Comparison of ENCODE assay signal across 11 mouse cellular contexts in genomic region chr5:90149611-90150532, GRCm38 (mm10).
A peak's percentile ranks its signal among the peaks of the same experiment; 100 is the strongest.
DNase-seq lines count a peak whose midpoint lies in the region; ATAC-seq and TF ChIP-seq lines count a peak whose summit lies in the region.
"Had no signal": no experiment of that assay in that cellular context is flagged by ENCODE, and none has a peak within 500 bp of the region (broad histone marks: within the 10 kb centered on the region; RNA-seq: fewer than 3 reads in every experiment).

No protein-coding gene starts in this region.

- TF ChIP-seq CTCF in lung, embryonic 14.5 days (IDR thresholded peaks at IDR 0.05; ENCODE audit: low read depth), result no peak

- no peaks in the 10 kb centered on the region for H3K36me3 ChIP-seq in forebrain, embryonic 14.5 days (ENCODE audit: control insufficient read depth, insufficient read depth, low read length)
- H3K36me3 ChIP-seq in forebrain, embryonic 15.5 days, result no peaks in the 10 kb centered on the region
- H3K36me3 ChIP-seq in lung, embryonic 14.5 days (ENCODE audit: insufficient read depth), result no peaks in the 10 kb centered on the region
- no peaks in the 10 kb centered on the region for H3K36me3 ChIP-seq in hindbrain, embryonic 12.5 days
- H3K36me3 ChIP-seq: forebrain, embryonic 10.5 days; limb, embryonic 12.5 days had no signal

- no peak overlapping the region for H3K9ac ChIP-seq in forebrain, embryonic 14.5 days (ENCODE audit: low read length)
- no peak overlapping the region for H3K9ac ChIP-seq in forebrain, embryonic 15.5 days (replicated peaks)
- no peak overlapping the region for H3K9ac ChIP-seq in lung, embryonic 14.5 days
- no peak overlapping the region for H3K9ac ChIP-seq in hindbrain, embryonic 12.5 days
- H3K9ac ChIP-seq: limb, embryonic 12.5 days had no signal

- ATAC-seq in forebrain, embryonic 14.5 days, result no peak
- ATAC-seq in forebrain, embryonic 15.5 days (replicated peaks), result no peak
- peak; percentile 63; the same call in 1 of the 2 replicates for ATAC-seq in lung, embryonic 14.5 days (ENCODE audit: insufficient read depth)
- no peak for ATAC-seq in hindbrain, embryonic 12.5 days (ENCODE audit: low FRiP score)
- ATAC-seq: Patski had no signal

- H3K4me3 ChIP-seq in forebrain, embryonic 14.5 days (ENCODE audit: low read depth, low read length), result no peak overlapping the region
- H3K4me3 ChIP-seq in forebrain, embryonic 15.5 days, result no peak overlapping the region
- H3K4me3 ChIP-seq in lung, embryonic 14.5 days (ENCODE audit: low read depth, low read length), result no peak overlapping the region
- no peak overlapping the region for H3K4me3 ChIP-seq in hindbrain, embryonic 12.5 days
- H3K4me3 ChIP-seq: forebrain, embryonic 10.5 days; limb, embryonic 12.5 days had no signal

- H3K9me3 ChIP-seq in forebrain, embryonic 14.5 days (replicated peaks; ENCODE audit: control insufficient read depth, low read length), result no peaks in the 10 kb centered on the region
- no peaks in the 10 kb centered on the region for H3K9me3 ChIP-seq in forebrain, embryonic 15.5 days
- no peaks in the 10 kb centered on the region for H3K9me3 ChIP-seq in lung, embryonic 14.5 days (ENCODE audit: low read depth, low read length)
- H3K9me3 ChIP-seq in hindbrain, embryonic 12.5 days (replicated peaks), result no peaks in the 10 kb centered on the region
- H3K9me3 ChIP-seq: forebrain, embryonic 10.5 days; limb, embryonic 12.5 days had no signal

- no peak overlapping the region for H3K4me2 ChIP-seq in forebrain, embryonic 14.5 days (ENCODE audit: low read length)
- no peak overlapping the region for H3K4me2 ChIP-seq in forebrain, embryonic 15.5 days (replicated peaks)
- H3K4me2 ChIP-seq in lung, embryonic 14.5 days, result peak overlapping the region; percentile 2; the same call in 1 of the 2 replicates
- H3K4me2 ChIP-seq in hindbrain, embryonic 12.5 days (replicated peaks), result no peak overlapping the region
- H3K4me2 ChIP-seq: limb, embryonic 12.5 days had no signal

- no peaks in the 10 kb centered on the region for H3K27me3 ChIP-seq in forebrain, embryonic 14.5 days (replicated peaks; ENCODE audit: control insufficient read depth, insufficient read depth, low read length)
- H3K27me3 ChIP-seq in forebrain, embryonic 15.5 days, result no peaks in the 10 kb centered on the region
- no peaks in the 10 kb centered on the region for H3K27me3 ChIP-seq in lung, embryonic 14.5 days (ENCODE audit: insufficient read depth, low read length)
- H3K27me3 ChIP-seq in hindbrain, embryonic 12.5 days, result no peaks in the 10 kb centered on the region
- H3K27me3 ChIP-seq: limb, embryonic 12.5 days had no signal

- H3K4me1 ChIP-seq in forebrain, embryonic 14.5 days (ENCODE audit: control insufficient read depth, insufficient read depth, low read length), result no peaks in the 10 kb centered on the region
- no peaks in the 10 kb centered on the region for H3K4me1 ChIP-seq in forebrain, embryonic 15.5 days
- no peaks in the 10 kb centered on the region for H3K4me1 ChIP-seq in lung, embryonic 14.5 days (ENCODE audit: insufficient read depth)
- H3K4me1 ChIP-seq in hindbrain, embryonic 12.5 days, result no peaks in the 10 kb centered on the region
- H3K4me1 ChIP-seq: forebrain, embryonic 10.5 days; limb, embryonic 12.5 days had no signal

- H3K27ac ChIP-seq in forebrain, embryonic 14.5 days (ENCODE audit: low read depth, low read length), result no peak overlapping the region
- no peak overlapping the region for H3K27ac ChIP-seq in forebrain, embryonic 15.5 days (replicated peaks)
- H3K27ac ChIP-seq in lung, embryonic 14.5 days (ENCODE audit: low read depth), result no peak overlapping the region
- no peak overlapping the region for H3K27ac ChIP-seq in hindbrain, embryonic 12.5 days
- H3K27ac ChIP-seq: forebrain, embryonic 10.5 days; limb, embryonic 12.5 days had no signal

- peak; percentile 10 for DNase-seq in forebrain, embryonic 14.5 days (ENCODE audit: low spot score)
- peak; percentile 78 for DNase-seq in lung, embryonic 14.5 days
- no peak for DNase-seq in lung, adult 18-20 months
- DNase-seq in adrenal gland, adult 2 months, result peak; percentile 74
- DNase-seq in heart, postnatal 4 days, result peak; percentile 62
- DNase-seq in gastrocnemius, postnatal 4 days (ENCODE audit: low spot score in 2 of 2), result no peak

- 81% methylated on average over 22 of the region's 22 CpGs for WGBS in forebrain, embryonic 14.5 days
- WGBS in forebrain, embryonic 15.5 days, result 73% methylated on average over 22 of the region's 22 CpGs
- 38% methylated on average over 22 of the region's 22 CpGs for WGBS in lung, embryonic 14.5 days
- WGBS in hindbrain, embryonic 12.5 days, result 82% methylated on average over 22 of the region's 22 CpGs

Comparison
In these comparisons a context has a peak if more than half of its experiments do, and no peak if none do; other contexts are left out.
1. DNase-seq: peak in forebrain, embryonic 14.5 days (single experiment), lung, embryonic 14.5 days (single experiment), adrenal gland, adult 2 months (single experiment) and heart, postnatal 4 days (single experiment); none in lung, adult 18-20 months (0 of 2) and gastrocnemius, postnatal 4 days (0 of 2).